Mouse (Mus musculus): ENCODE measurements around the gene Sox13. TPM values are rescaled to one million over a fixed set of nuclear protein-coding genes. Genes with fewer than 3 reads are reported as not detected.

The Sox13 gene
- polyA plus RNA-seq, 1 experiment from 2014 or later = 9.7 TPM

DNA sequence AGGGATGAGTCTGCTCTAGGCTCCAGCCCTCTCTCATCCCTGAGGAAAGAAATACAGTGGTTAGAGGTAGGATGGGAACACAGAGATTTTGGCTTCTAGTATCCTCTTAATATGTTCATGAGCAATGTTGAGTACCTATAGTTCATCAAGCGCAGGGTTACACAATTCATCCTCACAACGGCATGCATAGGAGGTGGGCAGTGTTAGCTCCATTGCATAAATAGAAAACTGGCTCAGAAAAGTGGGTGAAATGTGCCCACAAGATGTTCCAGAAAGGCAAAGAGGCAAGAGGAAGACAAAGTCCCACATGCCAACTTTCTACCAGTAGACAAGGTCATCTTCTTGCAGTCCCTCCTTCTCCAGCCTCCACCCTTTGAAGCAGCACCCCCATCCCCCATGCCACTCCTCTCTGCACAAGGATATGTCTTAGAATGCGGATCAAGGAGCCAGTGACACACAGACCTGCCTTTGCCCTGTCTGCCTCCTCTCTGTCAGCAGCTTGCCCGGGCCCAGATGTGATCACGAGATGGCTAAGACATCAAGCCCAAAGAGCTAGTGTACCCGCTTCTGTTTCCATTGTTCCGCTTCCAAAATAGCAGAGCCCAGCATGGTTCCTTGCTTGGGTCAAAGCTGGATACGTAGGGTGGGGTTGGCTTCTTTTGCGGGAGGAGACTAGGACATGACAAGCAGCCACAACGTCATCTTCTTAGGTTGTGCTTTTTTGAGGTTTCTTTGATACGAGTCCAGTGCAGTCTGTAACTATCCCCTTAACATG lies 91.3 kb downstream of the Sox13 start:
- H3K4me1 ChIP-seq (ENCODE audit: control insufficient read depth, insufficient read depth, low read length) = peaks cover 21% of the 10 kb centered on the region
- no peak for ATAC-seq (ENCODE audit: low FRiP score, low TSS enrichment)

More for the DNA sequence above, 91.3 kb downstream of the Sox13 start:
- Histone ChIP-seq H3K9me3 (ENCODE audit: control insufficient read depth, low read length) (no peaks in the 10 kb centered on the region), H3K27ac (replicated peaks; ENCODE audit: low read depth, low read length) (no peak overlapping the region), H3K27me3 (ENCODE audit: control insufficient read depth, insufficient read depth, low read length) (peaks cover 10% of the 10 kb centered on the region; the same call in 1 of the 2 replicates), H3K4me3 (replicated peaks; ENCODE audit: low read depth, low read length) (no peak overlapping the region), H3K36me3 (ENCODE audit: control insufficient read depth, insufficient read depth, low read length) (no peaks in the 10 kb centered on the region), H3K9ac (replicated peaks; ENCODE audit: low read length) (no peak overlapping the region), H3K4me2 (ENCODE audit: low read length) (no peak overlapping the region)
- WGBS = 89% methylated on average over 11 of the region's 11 CpGs
- no peak for DNase-seq

Other genes starting within 250 kb of the Sox13 start
- gene Golt1a, start 114.6 kb downstream of the Sox13 start, polyA plus RNA-seq (2014; fragmentation: Nextera tagmentation; extraction: Ambion mirVana) = not detected in 2 replicates
- not detected in 2 replicates for gene Kiss1, start 102.5 kb downstream of the Sox13 start, polyA plus RNA-seq (2014; fragmentation: Nextera tagmentation; extraction: Ambion mirVana)
- gene Ren1, start 73.9 kb downstream of the Sox13 start, polyA plus RNA-seq (2014; fragmentation: Nextera tagmentation; extraction: Ambion mirVana) = not detected in 2 replicates
- 11.2 and 15.6 TPM in 2 replicates for gene Etnk2, start 60.8 kb downstream of the Sox13 start, polyA plus RNA-seq (2014; fragmentation: Nextera tagmentation; extraction: Ambion mirVana)
- 540 and 556 TPM in 2 replicates for gene Snrpe, start 185.9 kb upstream of the Sox13 start, polyA plus RNA-seq (2014; fragmentation: Nextera tagmentation; extraction: Ambion mirVana)
- gene Zbed6, start 236.5 kb upstream of the Sox13 start, polyA plus RNA-seq (2014; fragmentation: Nextera tagmentation; extraction: Ambion mirVana) = 0.61 TPM in 1 of 2 replicates, not detected in the other
- gene Gm38394, start 236.9 kb upstream of the Sox13 start, polyA plus RNA-seq (2014; fragmentation: Nextera tagmentation; extraction: Ambion mirVana) = 5.2 and 6.3 TPM in 2 replicates